Mouse (Mus musculus) cortical plate, adult 2 months (tissue): ENCODE measurements at regions not wholly inside any gene's neighbourhood (a gene's known extent, or its start where the extent isn't known, plus 50 kb on each side); places are given as distances from the start of the nearest gene placed in this dataset.

Experiments used
- H3K27ac ChIP-seq: fragments of 200-500 bp; 2 replicates; pipeline ENCODE4 v1.5.1; 2012; ENCODE audit warnings: low read length, control low read depth, inconsistent platforms; ENCODE audit not compliant: insufficient read depth
- H3K4me1 ChIP-seq: fragments of 200-500 bp; 2 replicates; pipeline ENCODE4 v1.6.1; 2011; ENCODE audit warnings: low read length; ENCODE audit not compliant: control insufficient read depth, insufficient read depth
- H3K4me3 ChIP-seq: fragments of 200-500 bp; 2 replicates; pipeline ENCODE4 v1.5.1; 2011; ENCODE audit warnings: mild to moderate bottlenecking, low read length, control low read depth; ENCODE audit not compliant: insufficient read depth
- CTCF ChIP-seq: fragments of 200-500 bp; IDR thresholded peaks from 2 replicates; pipeline ENCODE4 v1.5.1; 2011; ENCODE audit warnings: mild to moderate bottlenecking, control low read depth, low read length; ENCODE audit not compliant: insufficient read depth; ENCODE audit errors: extremely low read depth
- POLR2A ChIP-seq: fragments of 200-500 bp; IDR thresholded peaks from 2 replicates; pipeline ENCODE4 v1.6.1; 2011; ENCODE audit warnings: mild to moderate bottlenecking, low read length, control low read depth; ENCODE audit not compliant: insufficient read depth; ENCODE audit errors: extremely low read depth

- H3K4me3 ChIP-seq = no peak overlapping the region
- no peak for TF ChIP-seq CTCF
- TF ChIP-seq POLR2A = no peak
- H3K4me1 ChIP-seq = no peaks in the 10 kb centered on the region
- H3K27ac ChIP-seq = no peak overlapping the region
Observed at GRCm38 (mm10) chr7:117196611-117197010, 184.2 kb upstream of the Xylt1 start.

- H3K4me3 ChIP-seq = no peak overlapping the region
- no peak overlapping the region for H3K27ac ChIP-seq
- TF ChIP-seq CTCF (no peak), POLR2A (no peak)
- no peaks in the 10 kb centered on the region for H3K4me1 ChIP-seq
Observed at GRCm38 (mm10) chr7:117226294-117226693, 154.5 kb upstream of the Xylt1 start.

- Histone ChIP-seq H3K4me1 (no peaks in the 10 kb centered on the region), H3K4me3 (no peak overlapping the region), H3K27ac (no peak overlapping the region)
- no peak for TF ChIP-seq POLR2A
- no peak for TF ChIP-seq CTCF
Observed at GRCm38 (mm10) chr7:117229619-117230018, 151.2 kb upstream of the Xylt1 start.

GRCm38 (mm10) chr7:117256819-117257218 lies 124.0 kb upstream of the Xylt1 start:
- TF ChIP-seq POLR2A (no peak), CTCF (no peak)
- H3K27ac ChIP-seq = no peak overlapping the region
- H3K4me1 ChIP-seq = peaks cover 9% of the 10 kb centered on the region; the same call in 1 of the 2 replicates
- H3K4me3 ChIP-seq = no peak overlapping the region

- Histone ChIP-seq H3K4me1 (peaks cover 9% of the 10 kb centered on the region; the same call in 1 of the 2 replicates), H3K27ac (no peak overlapping the region), H3K4me3 (no peak overlapping the region)
- TF ChIP-seq CTCF = no peak
- TF ChIP-seq POLR2A = no peak
Observed at GRCm38 (mm10) chr7:117258557-117258956, 122.2 kb upstream of the Xylt1 start.

DNA sequence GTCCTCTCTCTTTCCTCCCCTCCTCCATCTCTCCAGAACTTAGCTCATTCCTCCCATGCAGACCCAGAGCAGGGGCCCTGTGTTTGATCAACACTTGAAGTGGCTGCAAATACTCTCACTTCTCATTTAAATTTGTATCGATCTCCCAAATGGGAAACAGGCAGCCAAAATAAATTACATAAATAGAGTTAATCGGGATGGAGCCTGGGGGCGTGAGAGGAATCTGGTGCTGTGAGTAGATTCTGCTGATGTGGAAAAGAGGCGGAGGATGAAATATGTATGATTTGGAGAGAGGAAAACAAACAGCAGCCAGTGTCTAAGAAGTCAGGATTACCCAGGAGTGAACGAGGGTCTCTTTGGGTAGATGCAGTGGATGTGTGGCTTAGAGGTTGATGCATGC lies 121.6 kb upstream of the Xylt1 start:
- Histone ChIP-seq H3K4me1 (peaks cover 9% of the 10 kb centered on the region; the same call in 1 of the 2 replicates), H3K27ac (no peak overlapping the region), H3K4me3 (no peak overlapping the region)
- TF ChIP-seq CTCF (no peak), POLR2A (no peak)

DNA sequence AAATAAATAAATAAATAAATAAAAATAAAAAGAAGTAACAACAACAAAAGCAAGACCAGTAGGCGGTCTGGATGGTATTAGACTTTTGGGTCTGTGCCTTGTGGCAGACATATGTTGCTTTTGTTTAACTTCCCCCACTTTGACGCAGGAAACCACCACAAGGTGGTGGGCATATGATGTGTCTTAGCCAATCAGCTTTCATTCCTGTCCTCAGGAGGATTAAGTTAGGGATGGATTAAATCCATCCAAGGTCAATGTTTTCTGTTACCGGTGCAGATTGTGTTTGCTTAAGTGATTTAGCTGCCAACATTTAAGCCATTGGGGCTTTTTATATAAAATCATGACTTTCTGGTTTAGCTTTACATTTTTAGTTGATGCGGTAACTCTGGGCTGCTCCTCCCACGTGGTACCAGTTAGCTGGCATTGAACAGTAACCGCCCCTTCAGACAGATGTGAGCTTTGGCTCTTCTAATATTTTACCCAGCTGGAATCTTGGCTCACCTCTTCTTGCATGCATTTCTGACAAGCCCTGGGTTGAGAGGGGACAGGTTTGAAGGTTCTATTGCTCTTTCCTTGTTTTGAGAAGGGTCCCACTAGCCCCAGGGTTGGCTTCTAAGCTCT lies 121.0 kb upstream of the Xylt1 start:
- Histone ChIP-seq H3K4me3 (no peak overlapping the region), H3K27ac (peak overlapping the region; percentile 41; the same call in 1 of the 2 replicates), H3K4me1 (peaks cover 9% of the 10 kb centered on the region; the same call in 1 of the 2 replicates)
- TF ChIP-seq CTCF (no peak), POLR2A (no peak)

- TF ChIP-seq CTCF (no peak), POLR2A (no peak)
- Histone ChIP-seq H3K4me1 (peaks cover 9% of the 10 kb centered on the region; the same call in 1 of the 2 replicates), H3K27ac (peak overlapping the region; percentile 41; the same call in 1 of the 2 replicates), H3K4me3 (no peak overlapping the region)
Observed at GRCm38 (mm10) chr7:117260596-117260995, 120.2 kb upstream of the Xylt1 start.

DNA sequence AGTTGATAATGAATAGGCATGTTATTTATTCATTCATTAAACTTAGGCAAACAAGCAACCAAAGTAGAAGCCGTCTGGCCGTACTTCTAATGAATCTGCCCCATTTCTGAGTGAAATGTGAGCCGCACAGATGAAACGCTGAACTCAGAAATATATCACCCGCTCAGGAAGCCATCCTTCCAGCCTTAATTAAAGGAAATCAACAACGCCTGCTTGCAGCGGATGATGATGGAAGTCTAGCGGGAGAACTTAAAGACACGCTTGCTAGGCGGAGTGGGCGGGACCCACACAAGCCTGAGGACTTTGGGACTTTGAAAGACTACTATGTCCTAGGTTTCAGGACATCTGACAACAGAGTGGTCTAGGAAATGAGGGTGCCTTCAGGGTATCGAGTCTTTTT lies 117.7 kb upstream of the Xylt1 start:
- TF ChIP-seq POLR2A = no peak
- no peak for TF ChIP-seq CTCF
- H3K27ac ChIP-seq = no peak overlapping the region
- peaks cover 11% of the 10 kb centered on the region; the same call in 1 of the 2 replicates for H3K4me1 ChIP-seq
- H3K4me3 ChIP-seq = no peak overlapping the region

GRCm38 (mm10) chr7:117264341-117264740 lies 116.4 kb upstream of the Xylt1 start:
- H3K4me1 ChIP-seq = peaks cover 6% of the 10 kb centered on the region
- TF ChIP-seq POLR2A (no peak), CTCF (no peak)

More at GRCm38 (mm10) chr7:117264341-117264740, 116.4 kb upstream of the Xylt1 start:
- Histone ChIP-seq H3K27ac (no peak overlapping the region), H3K4me3 (no peak overlapping the region)
